Mouse (Mus musculus): ENCODE measurements around the gene Olfr765. TPM values are rescaled to one million over a fixed set of nuclear protein-coding genes. Genes with fewer than 3 reads are reported as not detected.

Gene Olfr765
- not detected for polyA plus RNA-seq (2012; fragmentation: generic; extraction: Trizol)

DNA sequence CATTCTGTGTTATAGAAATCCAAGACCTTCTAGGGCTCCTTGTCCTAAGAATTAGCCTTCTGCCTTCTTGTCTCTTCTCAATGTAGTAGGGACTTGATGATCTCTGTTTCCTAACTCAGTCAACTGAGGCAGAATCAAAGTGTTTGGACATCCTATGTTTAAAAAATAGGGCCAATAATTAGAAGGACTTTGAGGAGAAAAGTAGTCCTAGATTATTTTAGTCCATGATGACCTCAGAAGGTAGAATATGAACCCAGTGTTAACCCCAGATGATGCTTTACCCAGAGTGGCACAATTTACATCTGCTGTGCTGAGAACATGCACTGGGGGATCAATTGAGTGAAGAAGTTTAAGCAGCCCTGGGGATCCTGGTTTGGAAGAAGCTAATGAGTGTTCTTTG is at the start of gene Olfr765:
Gene Olfr765, minus strand, starts transcription at position 101 of the 400 bp plus-strand sequence.

DNA sequence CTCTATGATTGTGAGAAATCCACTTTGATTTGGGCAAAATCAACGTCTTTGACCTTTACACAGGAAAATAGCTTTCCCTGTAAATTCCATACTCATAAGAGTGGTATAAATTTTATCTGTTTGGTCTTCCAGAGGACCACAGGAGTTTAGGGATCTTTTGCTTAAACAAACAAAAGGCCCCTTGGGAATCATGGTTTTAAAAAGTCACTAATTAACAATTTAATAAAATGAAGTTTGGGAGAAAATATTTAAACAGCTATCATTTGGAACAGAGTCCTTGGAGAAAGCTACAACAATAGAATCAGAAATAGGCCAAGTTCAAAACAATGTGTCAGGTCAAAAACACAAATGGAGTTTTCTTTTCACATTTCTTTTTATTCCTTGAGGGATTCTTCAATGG is 49.5 kb upstream of the Olfr765 start, which contains the start of gene Olfr768:
Gene Olfr768, minus strand, starts transcription at position 101 of the 400 bp plus-strand sequence.

DNA sequence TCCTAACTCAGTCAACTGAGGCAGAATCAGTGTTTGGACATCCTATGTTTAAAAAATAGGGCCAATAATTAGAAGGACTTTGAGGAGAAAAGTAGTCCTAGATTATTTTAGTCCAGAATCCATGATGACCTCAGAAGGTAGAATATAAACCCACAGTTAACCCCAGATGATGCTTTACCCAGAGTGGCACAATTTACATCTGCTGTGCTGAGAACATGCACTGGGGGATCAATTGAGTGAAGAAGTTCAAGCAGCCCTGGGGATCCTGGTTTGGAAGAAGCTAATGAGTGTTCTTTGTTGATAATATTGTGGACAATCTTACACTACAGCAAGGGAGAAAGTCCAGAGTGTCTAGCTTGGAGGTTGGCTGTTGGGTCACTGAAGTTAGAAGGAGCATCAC is 33.0 kb upstream of the Olfr765 start, which contains the start of gene Olfr767:
Gene Olfr767, minus strand, starts transcription at position 101 of the 400 bp plus-strand sequence.

DNA sequence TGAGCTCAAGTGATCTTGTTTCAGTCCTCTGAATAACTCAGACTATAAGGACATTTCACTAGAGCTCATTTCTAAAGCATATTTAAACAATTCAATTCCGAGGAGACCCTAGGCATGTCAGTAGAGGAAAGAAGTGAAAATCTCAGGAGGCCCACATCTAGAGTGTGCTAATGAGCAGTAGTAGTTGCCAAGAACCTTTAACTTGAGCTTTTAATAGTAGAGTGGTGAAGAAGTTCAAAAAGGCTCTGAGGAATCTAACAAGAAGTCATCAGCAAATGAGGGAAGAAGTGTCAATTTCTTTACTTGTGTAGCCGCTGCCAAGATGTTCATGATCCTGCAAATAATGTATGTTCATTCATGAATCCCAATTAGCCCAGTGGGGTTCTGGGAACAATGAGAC is 19.1 kb upstream of the Olfr765 start, which contains the start of gene Olfr766-ps1:
Gene Olfr766-ps1, minus strand, starts transcription at position 101 of the 400 bp plus-strand sequence.

DNA sequence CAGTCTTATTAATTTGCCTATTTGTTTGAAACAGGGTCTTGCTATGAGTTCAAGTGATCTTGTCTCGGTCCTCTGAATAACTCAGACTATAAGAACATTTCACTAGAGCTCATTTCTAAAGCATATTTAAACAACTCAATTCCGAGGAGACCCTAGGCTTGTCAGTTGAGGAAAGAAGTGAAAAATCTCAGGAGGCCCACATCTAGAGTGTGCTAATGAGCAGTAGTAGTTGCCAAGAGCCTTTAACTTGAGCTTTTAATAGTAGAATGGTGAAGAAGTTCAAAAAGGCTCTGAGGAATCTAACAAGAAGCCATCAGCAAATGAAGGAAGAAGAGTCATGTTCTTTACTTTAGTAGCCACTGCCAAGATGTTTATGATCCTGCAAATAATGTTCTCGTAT is 10.0 kb downstream of the Olfr765 start, which contains the start of gene Olfr764-ps1:
Gene Olfr764-ps1, minus strand, starts transcription at position 101 of the 400 bp plus-strand sequence.

DNA sequence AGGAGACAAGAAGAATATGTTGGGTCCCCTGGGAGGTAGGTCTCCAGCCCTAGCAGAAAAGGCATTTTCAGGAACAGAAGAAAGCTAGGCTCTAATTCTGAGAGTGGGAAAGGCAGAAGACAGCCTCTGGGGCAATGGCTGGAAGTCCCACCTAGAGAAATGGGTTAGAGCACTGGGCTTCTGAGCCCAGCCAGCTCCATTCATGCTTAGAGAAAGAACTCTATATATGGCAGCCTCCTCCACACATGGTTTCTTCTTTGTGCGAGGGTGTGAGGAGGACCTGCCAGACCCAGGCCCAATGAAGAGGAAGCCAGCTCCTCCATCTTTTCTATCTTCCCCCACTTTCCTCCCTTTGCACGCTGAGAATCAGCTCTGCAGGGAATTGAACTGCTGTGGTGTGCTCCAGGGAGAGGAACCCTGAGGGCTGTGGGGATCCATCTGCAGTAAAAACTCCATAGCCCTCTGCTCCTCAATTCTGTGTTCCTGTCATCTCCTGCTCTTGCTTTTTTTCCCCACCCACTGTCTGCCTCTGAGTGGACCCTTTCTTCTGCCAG is 39.4 kb downstream of the Olfr765 start, which contains the start of gene Olfr763:
Gene Olfr763, plus strand, starts transcription at position 504 of the 554 bp plus-strand sequence.

Other genes with a start within 250 kb of the Olfr765 start
- gene Dnajc14, start 245.9 kb downstream of the Olfr765 start, polyA plus RNA-seq (2012; fragmentation: generic; extraction: Trizol) = 10 to 100 TPM; 10.1 to 48.8 TPM
- gene Tmem198b, start 245.6 kb downstream of the Olfr765 start, polyA plus RNA-seq (2012; fragmentation: generic; extraction: Trizol) = 10 to 100 TPM; 14.8 to 25.5 TPM
- gene Sarnp, start 232.7 kb downstream of the Olfr765 start, polyA plus RNA-seq (2012; fragmentation: generic; extraction: Trizol) = 10 to 100 TPM in 1 of 2 experiments, 1 to 10 TPM in 1; 4.9 to 44.4 TPM
- 10 to 100 TPM; 27.5 to 30.0 TPM for gene Ormdl2, start 228.4 kb downstream of the Olfr765 start, polyA plus RNA-seq (2012; fragmentation: generic; extraction: Trizol)
- gene Gdf11, start 158.3 kb downstream of the Olfr765 start, polyA plus RNA-seq (2012; fragmentation: generic; extraction: Trizol) = 10 to 100 TPM in 1 of 2 experiments, 1 to 10 TPM in 1; 4.7 to 18.4 TPM
- 1,000 to 10,000 TPM; 1,350 to 2,032 TPM for gene Cd63, start 149.0 kb downstream of the Olfr765 start, polyA plus RNA-seq (2012; fragmentation: generic; extraction: Trizol)
- gene Rdh5, start 127.1 kb downstream of the Olfr765 start, polyA plus RNA-seq (2012; fragmentation: generic; extraction: Trizol) = 10 to 100 TPM in 1 of 2 experiments, 1 to 10 TPM in 1; 6.5 to 25.9 TPM
- 100 to 1,000 TPM; 303 to 605 TPM for gene Bloc1s1, start 126.0 kb downstream of the Olfr765 start, polyA plus RNA-seq (2012; fragmentation: generic; extraction: Trizol)
- gene Itga7, start 116.2 kb downstream of the Olfr765 start, polyA plus RNA-seq (2012; fragmentation: generic; extraction: Trizol) = 1 to 10 TPM; 1.4 to 1.7 TPM
- under 1 TPM in 1 of 2 experiments, not detected in 1; 0.59 TPM for gene Mettl7b, start 89.0 kb downstream of the Olfr765 start, polyA plus RNA-seq (2012; fragmentation: generic; extraction: Trizol)
- gene Olfr9, start 60.6 kb downstream of the Olfr765 start, polyA plus RNA-seq (2012; fragmentation: generic; extraction: Trizol) = not detected
- not detected for gene Olfr763, start 39.2 kb downstream of the Olfr765 start, polyA plus RNA-seq (2012; fragmentation: generic; extraction: Trizol)
- not detected for gene Olfr764-ps1, start 10.1 kb downstream of the Olfr765 start, polyA plus RNA-seq (2012; fragmentation: generic; extraction: Trizol)
- gene Olfr766-ps1, start 19.0 kb upstream of the Olfr765 start, polyA plus RNA-seq (2012; fragmentation: generic; extraction: Trizol) = not detected
- not detected for gene Olfr767, start 32.9 kb upstream of the Olfr765 start, polyA plus RNA-seq (2012; fragmentation: generic; extraction: Trizol)
- gene Olfr768, start 49.4 kb upstream of the Olfr765 start, polyA plus RNA-seq (2012; fragmentation: generic; extraction: Trizol) = not detected
- gene Olfr769, start 67.9 kb upstream of the Olfr765 start, polyA plus RNA-seq (2012; fragmentation: generic; extraction: Trizol) = not detected
- gene Olfr770, start 89.0 kb upstream of the Olfr765 start, polyA plus RNA-seq (2012; fragmentation: generic; extraction: Trizol) = not detected
- gene Olfr771, start 114.8 kb upstream of the Olfr765 start, polyA plus RNA-seq (2012; fragmentation: generic; extraction: Trizol) = not detected
- not detected for gene Olfr772, start 127.9 kb upstream of the Olfr765 start, polyA plus RNA-seq (2012; fragmentation: generic; extraction: Trizol)
- not detected for gene Olfr773, start 137.4 kb upstream of the Olfr765 start, polyA plus RNA-seq (2012; fragmentation: generic; extraction: Trizol)
- gene Olfr774, start 186.2 kb upstream of the Olfr765 start, polyA plus RNA-seq (2012; fragmentation: generic; extraction: Trizol) = not detected
- not detected for gene Olfr775, start 198.4 kb upstream of the Olfr765 start, polyA plus RNA-seq (2012; fragmentation: generic; extraction: Trizol)
- not detected for gene Olfr776, start 209.1 kb upstream of the Olfr765 start, polyA plus RNA-seq (2012; fragmentation: generic; extraction: Trizol)
- not detected for gene Olfr777, start 221.5 kb upstream of the Olfr765 start, polyA plus RNA-seq (2012; fragmentation: generic; extraction: Trizol)